Mouse (Mus musculus) embryonic facial prominence, embryonic 15.5 days (tissue): ENCODE results near the gene Amdhd1. TPM values are rescaled to one million over a fixed set of nuclear protein-coding genes. Genes with fewer than 3 reads are reported as not detected.

Experiments
- ATAC-seq: fragments of 200-750 bp; cut with Nextera tagmentation; 2 replicates; pipeline ENCODE4 v1.8.0; 2017; ENCODE audit warnings: low read depth, moderate TSS enrichment; ENCODE audit not compliant: insufficient number of reproducible peaks, low FRiP score, low TSS enrichment
- H3K27ac ChIP-seq: fragments of 300-500 bp; sonication (generic); replicated peaks from 2 replicates; pipeline ENCODE4 v1.5.1; 2015; ENCODE audit warnings: mild to moderate bottlenecking, inconsistent platforms
- H3K27me3 ChIP-seq: fragments of 300-500 bp; sonication (generic); 2 replicates; pipeline ENCODE4 v1.6.1; 2015; ENCODE audit warnings: inconsistent platforms
- H3K36me3 ChIP-seq: fragments of 300-500 bp; sonication (generic); 2 replicates; pipeline ENCODE4 v1.6.1; 2015; ENCODE audit warnings: mild to moderate bottlenecking, inconsistent platforms
- H3K4me1 ChIP-seq: fragments of 300-500 bp; sonication (generic); 2 replicates; pipeline ENCODE4 v1.6.1; 2015; ENCODE audit warnings: inconsistent platforms
- H3K4me2 ChIP-seq: fragments of 300-500 bp; sonication (generic); replicated peaks from 2 replicates; pipeline ENCODE4 v1.6.1; 2015; ENCODE audit warnings: mild to moderate bottlenecking, inconsistent platforms
- H3K4me3 ChIP-seq: fragments of 300-500 bp; sonication (generic); replicated peaks from 2 replicates; pipeline ENCODE4 v1.5.1; 2015; ENCODE audit warnings: mild to moderate bottlenecking, inconsistent platforms
- H3K9ac ChIP-seq: fragments of 300-500 bp; sonication (generic); 2 replicates; pipeline ENCODE4 v1.6.1; 2015; ENCODE audit warnings: inconsistent platforms
- H3K9me3 ChIP-seq: fragments of 300-500 bp; sonication (generic); replicated peaks from 2 replicates; pipeline ENCODE4 v1.6.1; 2016; ENCODE audit warnings: inconsistent platforms
- WGBS: fragments of 180-500 bp; shearing (Covaris S2); methylation state at CpG from one replicate; pipeline ENCODE4 v1.1.7; 2015; 5-methylcytosine and 5-hydroxymethylcytosine counted together
- polyA plus RNA-seq: library from polyadenylated mRNA; unstranded; fragments of >200 nt; fragmentation: Nextera tagmentation; extraction: Ambion mirVana; gene quantifications from 2 replicates; pipeline ENCODE4 v1.2.1, GENCODE M21; 2015

The Amdhd1 gene
- 0.11 and 0.29 TPM in 2 replicates for polyA plus RNA-seq

DNA sequence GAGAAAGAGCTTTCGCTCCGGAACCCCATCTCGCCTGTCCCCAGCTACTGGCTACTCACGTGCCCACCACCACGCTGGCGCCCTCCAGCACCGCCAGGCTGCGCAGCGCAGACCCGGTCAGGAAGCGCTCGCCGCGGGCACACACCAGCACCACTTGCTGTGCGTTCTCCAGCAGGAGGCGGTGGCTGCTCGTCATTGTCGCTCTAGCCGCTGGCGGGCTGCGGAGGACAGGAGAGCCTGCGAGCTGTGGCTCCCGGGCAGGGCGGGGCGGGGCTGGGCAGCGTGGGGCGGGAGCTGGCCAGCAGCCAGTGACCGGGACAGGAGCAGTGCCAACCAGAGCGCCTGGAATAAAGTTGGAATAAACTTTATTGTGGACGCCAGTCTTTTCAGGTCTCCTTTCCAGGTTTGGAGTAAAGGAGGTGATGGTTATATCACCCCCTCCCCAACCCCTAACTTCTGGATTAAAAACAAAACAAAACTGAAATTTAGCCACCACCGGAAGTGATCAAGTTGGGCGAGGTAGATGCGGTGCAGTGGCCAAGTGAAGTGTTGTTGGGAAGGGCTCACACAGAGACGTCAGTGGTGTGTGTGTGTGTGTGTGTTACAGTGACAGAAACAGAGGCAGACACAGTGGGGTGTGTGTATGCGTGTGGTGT lies at the start of gene Amdhd1:
Amdhd1 (minus strand) TSS at position 259 of the 656 bp plus-strand sequence.
- Histone ChIP-seq H3K9me3 (no peaks in the 10 kb centered on the region), H3K4me3 (peak within 1 kb of the TSS; percentile 41), H3K9ac (no peak within 1 kb of the TSS), H3K4me2 (peak within 1 kb of the TSS; percentile 71), H3K36me3 (no peaks in the 10 kb centered on the region), H3K27ac (no peak within 1 kb of the TSS), H3K27me3 (peaks cover 9% of the 10 kb centered on the region; the same call in 1 of the 2 replicates), H3K4me1 (peaks cover 10% of the 10 kb centered on the region; the same call in 1 of the 2 replicates)
- 2% methylated on average over 35 of the region's 35 CpGs for WGBS
- peak; percentile 88 for ATAC-seq

DNA sequence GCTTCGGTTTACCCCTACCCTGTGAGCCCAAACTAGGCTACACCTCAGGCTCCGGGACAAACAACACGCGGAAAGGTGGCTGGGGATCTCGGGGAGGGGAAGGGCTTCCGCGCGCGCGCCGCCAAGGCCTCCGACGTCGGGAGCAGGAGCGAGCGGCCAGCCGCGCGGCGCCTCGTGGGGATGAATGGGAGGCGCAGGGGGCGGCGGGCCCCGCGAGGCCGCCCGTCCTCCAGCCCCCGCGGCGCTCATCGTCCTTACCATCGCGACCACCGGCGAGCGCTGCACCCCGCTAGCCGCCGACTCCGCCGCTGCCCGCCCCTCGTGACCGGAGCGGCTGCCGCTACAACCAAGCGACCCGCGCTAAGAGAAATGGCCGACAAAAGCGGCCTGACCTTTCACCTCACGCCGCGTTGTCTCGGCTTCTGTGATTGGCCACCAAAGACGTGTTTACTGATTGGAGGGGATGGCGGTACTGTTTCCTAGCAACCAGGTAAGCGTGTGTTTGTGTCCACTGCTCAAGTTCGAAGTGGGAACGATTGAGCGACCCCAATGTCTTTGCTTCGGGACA lies 49.5 kb upstream of the Amdhd1 start, which contains the start of gene Snrpf:
Snrpf (minus strand) TSS at position 426 of the 568 bp plus-strand sequence.
- peaks cover 20% of the 10 kb centered on the region; the same call in 1 of the 2 replicates for H3K4me1 ChIP-seq
- H3K27me3 ChIP-seq: no peaks in the 10 kb centered on the region
- peak within 1 kb of the TSS; percentile 76 for H3K27ac ChIP-seq
- peak within 1 kb of the TSS; percentile 62 for H3K9ac ChIP-seq
- ATAC-seq: peak; percentile 91
- H3K4me3 ChIP-seq: peak within 1 kb of the TSS; percentile 81
- no peaks in the 10 kb centered on the region for H3K9me3 ChIP-seq
- WGBS: under 1% methylated on average over 63 of the region's 63 CpGs
- H3K4me2 ChIP-seq: peak within 1 kb of the TSS; percentile 89
- H3K36me3 ChIP-seq: peaks cover 13% of the 10 kb centered on the region; the same call in 1 of the 2 replicates

- ATAC-seq: no peak
- H3K36me3 ChIP-seq: peaks cover 13% of the 10 kb centered on the region; the same call in 1 of the 2 replicates
- peak overlapping the region; percentile 62 for H3K9ac ChIP-seq
- peak overlapping the region; percentile 81 for H3K4me3 ChIP-seq
- H3K4me2 ChIP-seq: peak overlapping the region; percentile 89
- H3K27ac ChIP-seq: peak overlapping the region; percentile 76; the same call in 1 of the 2 replicates
- H3K27me3 ChIP-seq: no peaks in the 10 kb centered on the region
- H3K9me3 ChIP-seq: no peaks in the 10 kb centered on the region
- peaks cover 17% of the 10 kb centered on the region; the same call in 1 of the 2 replicates for H3K4me1 ChIP-seq
- under 1% methylated on average over 11 of the region's 11 CpGs for WGBS
Observed at GRCm38 (mm10) chr10:93588796-93589195, 49.0 kb upstream of the Amdhd1 start.

GRCm38 (mm10) chr10:93577271-93577886 lies 37.5 kb upstream of the Amdhd1 start:
- Histone ChIP-seq H3K4me2 (no peak overlapping the region), H3K36me3 (peaks cover 4% of the 10 kb centered on the region; the same call in 1 of the 2 replicates), H3K9ac (no peak overlapping the region), H3K27me3 (no peaks in the 10 kb centered on the region), H3K27ac (no peak overlapping the region), H3K9me3 (no peaks in the 10 kb centered on the region), H3K4me1 (no peaks in the 10 kb centered on the region), H3K4me3 (no peak overlapping the region)
- 68% methylated on average over 13 of the region's 13 CpGs for WGBS
- no peak for ATAC-seq

DNA sequence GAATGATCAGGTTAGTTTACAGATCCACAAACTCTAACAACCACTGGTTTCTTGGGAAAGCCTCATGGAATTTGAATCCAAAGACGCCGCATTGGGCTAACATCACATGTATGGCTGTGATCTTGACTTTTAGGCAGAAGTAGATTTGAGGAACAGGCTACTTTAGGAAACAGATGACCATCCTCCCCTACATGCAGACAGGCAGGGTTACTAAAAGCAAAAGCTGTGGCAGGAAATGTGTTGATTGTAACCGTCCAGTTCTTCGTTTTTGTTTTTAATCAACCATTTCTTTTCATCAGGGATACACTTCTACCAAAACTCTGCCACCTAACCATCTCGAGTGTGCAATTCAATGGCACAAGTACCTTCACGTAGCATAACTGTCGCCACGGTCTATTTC lies 36.1 kb upstream of the Amdhd1 start:
- Histone ChIP-seq H3K36me3 (no peaks in the 10 kb centered on the region), H3K9me3 (no peaks in the 10 kb centered on the region), H3K27ac (no peak overlapping the region), H3K4me1 (no peaks in the 10 kb centered on the region), H3K4me2 (no peak overlapping the region), H3K4me3 (no peak overlapping the region), H3K9ac (no peak overlapping the region), H3K27me3 (no peaks in the 10 kb centered on the region)
- WGBS: 88% methylated on average over 8 of the region's 8 CpGs
- ATAC-seq: no peak

GRCm38 (mm10) chr10:93574966-93575365 lies 35.1 kb upstream of the Amdhd1 start:
- Histone ChIP-seq H3K4me1 (no peaks in the 10 kb centered on the region), H3K9me3 (no peaks in the 10 kb centered on the region), H3K27ac (no peak overlapping the region), H3K9ac (no peak overlapping the region), H3K36me3 (no peaks in the 10 kb centered on the region), H3K4me2 (no peak overlapping the region), H3K4me3 (no peak overlapping the region), H3K27me3 (no peaks in the 10 kb centered on the region)
- 67% methylated on average over 4 of the region's 4 CpGs for WGBS
- ATAC-seq: no peak

DNA sequence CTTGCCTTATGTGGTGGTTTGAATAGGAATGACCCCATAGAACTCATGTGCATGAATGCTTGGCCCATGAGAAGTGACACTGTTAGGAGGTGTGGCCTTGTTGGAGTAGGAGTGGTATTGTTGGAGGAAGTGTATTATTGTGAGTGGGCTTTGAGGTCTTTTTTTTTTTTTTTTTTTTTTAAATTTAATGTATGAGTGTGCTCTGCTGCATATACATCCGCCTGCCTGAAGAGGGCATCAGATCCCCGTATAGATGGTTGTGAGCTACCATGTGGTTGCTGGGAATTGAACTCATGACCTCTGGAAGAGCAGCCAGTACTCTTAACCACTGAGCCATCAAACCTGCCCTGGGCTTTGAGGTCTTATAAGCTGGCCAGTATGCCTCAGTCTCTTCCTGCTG lies 32.4 kb upstream of the Amdhd1 start:
- H3K9ac ChIP-seq: no peak overlapping the region
- H3K27ac ChIP-seq: no peak overlapping the region
- 52% methylated on average over 2 of the region's 2 CpGs for WGBS
- H3K9me3 ChIP-seq: no peaks in the 10 kb centered on the region
- H3K36me3 ChIP-seq: no peaks in the 10 kb centered on the region
- no peaks in the 10 kb centered on the region for H3K4me1 ChIP-seq
- ATAC-seq: no peak
- no peaks in the 10 kb centered on the region for H3K27me3 ChIP-seq
- H3K4me2 ChIP-seq: no peak overlapping the region
- no peak overlapping the region for H3K4me3 ChIP-seq

DNA sequence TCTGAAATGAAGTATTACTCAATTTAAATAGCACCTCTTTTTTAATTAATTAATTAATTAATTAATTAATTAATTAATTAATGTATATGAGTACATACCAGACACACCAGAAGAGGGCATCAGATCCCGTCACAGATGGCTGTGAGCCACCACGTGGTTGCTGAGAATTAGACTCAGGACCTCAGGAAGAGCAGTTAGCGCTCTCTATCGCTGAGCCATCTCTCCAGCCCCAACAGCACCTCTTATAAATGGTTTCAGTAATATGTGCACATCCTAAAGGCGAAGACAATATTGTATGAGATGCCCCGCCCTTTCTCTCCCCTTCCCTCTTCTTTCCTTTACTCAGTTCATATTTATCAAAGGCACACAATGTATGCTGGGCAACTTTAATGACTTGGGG lies 28.8 kb upstream of the Amdhd1 start:
- Histone ChIP-seq H3K36me3 (no peaks in the 10 kb centered on the region), H3K4me3 (no peak overlapping the region), H3K27ac (no peak overlapping the region), H3K27me3 (no peaks in the 10 kb centered on the region), H3K9me3 (no peaks in the 10 kb centered on the region), H3K4me2 (no peak overlapping the region), H3K4me1 (no peaks in the 10 kb centered on the region), H3K9ac (no peak overlapping the region)
- ATAC-seq: no peak
- 83% methylated on average over 6 of the region's 6 CpGs for WGBS

DNA sequence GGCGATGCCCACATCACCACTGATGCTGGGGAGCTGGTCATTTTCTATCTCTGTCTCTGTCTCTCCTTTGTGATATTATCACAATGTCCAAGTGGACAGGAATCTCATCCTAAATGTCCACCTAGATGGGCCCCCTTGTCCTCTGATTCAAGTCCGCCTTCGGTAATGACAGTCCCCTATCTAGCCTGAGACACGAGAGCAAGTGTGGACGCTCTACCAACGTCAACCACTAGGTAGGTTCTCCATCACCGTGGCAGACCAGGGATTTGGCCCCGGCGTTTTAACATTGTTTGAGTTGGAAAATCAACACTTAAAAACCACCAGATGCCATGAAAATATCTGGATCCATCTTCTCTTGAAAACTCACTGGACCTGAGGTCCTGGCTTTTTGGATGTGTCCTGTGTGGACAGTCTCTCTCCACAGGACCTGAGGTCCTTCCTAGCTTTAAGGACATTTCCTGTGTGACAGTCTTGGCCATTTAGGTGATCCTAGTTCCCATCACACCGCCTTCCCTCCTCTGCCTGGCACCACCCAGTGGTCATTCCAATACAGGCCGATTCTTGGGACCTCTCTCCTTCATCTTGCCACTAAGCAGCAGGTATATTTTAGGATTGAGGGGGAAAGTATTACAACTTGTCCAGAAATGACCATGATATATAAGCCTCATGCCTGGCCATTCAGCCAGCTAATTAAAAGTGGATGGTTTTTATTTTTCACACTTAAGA lies 28.2 kb upstream of the Amdhd1 start:
- Histone ChIP-seq H3K27ac (no peak overlapping the region), H3K4me3 (no peak overlapping the region), H3K9ac (no peak overlapping the region), H3K9me3 (no peaks in the 10 kb centered on the region), H3K4me2 (no peak overlapping the region), H3K4me1 (no peaks in the 10 kb centered on the region), H3K36me3 (no peaks in the 10 kb centered on the region), H3K27me3 (no peaks in the 10 kb centered on the region)
- 91% methylated on average over 11 of the region's 11 CpGs for WGBS
- ATAC-seq: no peak

DNA sequence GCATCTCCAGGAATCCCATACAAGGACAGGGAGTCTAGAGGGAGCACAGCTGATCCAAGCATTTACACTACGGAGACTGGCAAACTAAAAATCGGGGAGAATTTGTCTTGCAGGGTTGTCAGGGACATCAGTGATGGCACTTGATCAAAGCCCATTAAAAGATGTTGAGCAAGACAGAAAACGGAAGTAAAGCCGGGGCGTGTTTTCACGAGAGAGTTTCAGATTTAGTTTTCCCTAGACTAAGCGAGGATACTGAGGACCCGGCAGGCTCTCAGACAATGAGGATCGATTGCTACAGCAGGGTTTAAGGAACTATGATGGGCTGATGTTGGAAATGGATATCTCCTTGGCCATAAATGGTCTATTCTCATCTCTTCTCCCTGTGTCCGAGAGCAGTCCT lies 27.2 kb upstream of the Amdhd1 start:
- Histone ChIP-seq H3K36me3 (no peaks in the 10 kb centered on the region), H3K4me2 (no peak overlapping the region), H3K27me3 (no peaks in the 10 kb centered on the region), H3K27ac (no peak overlapping the region), H3K4me3 (no peak overlapping the region), H3K9me3 (no peaks in the 10 kb centered on the region), H3K9ac (no peak overlapping the region), H3K4me1 (no peaks in the 10 kb centered on the region)
- no peak for ATAC-seq
- WGBS: 74% methylated on average over 10 of the region's 10 CpGs

GRCm38 (mm10) chr10:93564518-93565090 lies 24.8 kb upstream of the Amdhd1 start:
- H3K4me3 ChIP-seq: no peak overlapping the region
- H3K36me3 ChIP-seq: no peaks in the 10 kb centered on the region
- H3K4me2 ChIP-seq: no peak overlapping the region
- H3K9ac ChIP-seq: no peak overlapping the region
- 83% methylated on average over 14 of the region's 14 CpGs for WGBS
- no peaks in the 10 kb centered on the region for H3K9me3 ChIP-seq
- H3K27ac ChIP-seq: no peak overlapping the region
- no peak for ATAC-seq
- no peaks in the 10 kb centered on the region for H3K27me3 ChIP-seq
- H3K4me1 ChIP-seq: no peaks in the 10 kb centered on the region
